Mouse (Mus musculus) bone marrow macrophage, adult 2 months (primary cell): ENCODE results near the gene Mcm7.

Experiments used
- CTCF ChIP-seq: IDR thresholded peaks from 2 replicates; pipeline ENCODE4 v1.5.1; 2012; ENCODE audit warnings: low read depth, mild to moderate bottlenecking, low read length, moderate library complexity
- POLR2A ChIP-seq: IDR thresholded peaks from 2 replicates; pipeline ENCODE4 v1.6.1; 2012; ENCODE audit warnings: mild to moderate bottlenecking, low read depth, low read length, borderline replicate concordance

GRCm38 (mm10) chr5:138118041-138118440 lies 54.2 kb downstream of the Mcm7 start:
- TF ChIP-seq CTCF (no peak), POLR2A (no peak)
